Comparison of ENCODE assay signal across 20 mouse cellular contexts in the genomic region with DNA sequence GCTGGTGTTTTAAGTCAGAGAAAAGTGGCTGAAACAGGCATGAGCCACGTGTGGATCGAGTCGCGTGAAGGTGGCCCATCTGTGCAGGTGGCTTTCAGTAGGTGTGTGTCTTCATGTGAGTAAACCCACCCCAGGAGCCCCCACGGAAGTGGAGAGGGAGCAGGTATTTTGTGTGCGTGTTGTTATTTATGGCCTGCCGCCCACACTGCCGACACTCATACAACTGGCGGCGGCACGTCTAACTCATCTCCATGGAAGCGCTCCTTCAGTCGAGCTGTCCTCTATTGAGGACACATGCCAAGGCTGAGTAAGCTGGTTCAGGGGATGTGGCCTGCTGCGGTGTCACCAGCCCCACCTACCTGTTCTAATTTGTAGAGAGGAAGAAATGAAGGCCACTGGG. TPM values are rescaled to one million over a fixed set of nuclear protein-coding genes. Genes with fewer than 3 reads are reported as not detected.
A peak's percentile ranks its signal among the peaks of the same experiment; 100 is the strongest.
DNase-seq lines count a peak whose midpoint lies in the region; ATAC-seq lines count a peak whose summit lies in the region.
"Had no signal": no experiment of that assay in that cellular context is flagged by ENCODE, and none has a peak within 500 bp of the region (broad histone marks: within the 10 kb centered on the region; RNA-seq: fewer than 3 reads in every experiment).

No protein-coding gene starts in this region.

- no peak overlapping the region for H3K4me3 ChIP-seq in hindbrain, embryonic 13.5 days
- no peak overlapping the region for H3K4me3 ChIP-seq in hindbrain, embryonic 16.5 days (ENCODE audit: low read length)
- H3K4me3 ChIP-seq in neural tube, embryonic 11.5 days (ENCODE audit: low read depth, low read length), result no peak overlapping the region
- no peak overlapping the region for H3K4me3 ChIP-seq in neural tube, embryonic 13.5 days
- H3K4me3 ChIP-seq in kidney, embryonic 14.5 days (ENCODE audit: low read length), result no peak overlapping the region
- H3K4me3 ChIP-seq: heart, embryonic 10.5 days; liver, embryonic 13.5 days; megakaryocyte, embryonic 14.5 days; neural tube, embryonic 12.5 days had no signal

- H3K9ac ChIP-seq in hindbrain, embryonic 13.5 days, result no peak overlapping the region
- H3K9ac ChIP-seq in hindbrain, embryonic 16.5 days (ENCODE audit: low read depth, low read length), result no peak overlapping the region
- no peak overlapping the region for H3K9ac ChIP-seq in neural tube, embryonic 11.5 days (ENCODE audit: low read length)
- no peak overlapping the region for H3K9ac ChIP-seq in neural tube, embryonic 13.5 days
- no peak overlapping the region for H3K9ac ChIP-seq in kidney, embryonic 14.5 days (ENCODE audit: low read depth, low read length)
- H3K9ac ChIP-seq: liver, embryonic 13.5 days; neural tube, embryonic 12.5 days had no signal

- H3K27ac ChIP-seq in hindbrain, embryonic 13.5 days, result peak overlapping the region; percentile 5; the same call in 1 of the 2 replicates
- H3K27ac ChIP-seq in hindbrain, embryonic 16.5 days (ENCODE audit: low read depth, low read length), result no peak overlapping the region
- H3K27ac ChIP-seq in neural tube, embryonic 11.5 days (ENCODE audit: low read depth, low read length), result peak overlapping the region; percentile 42; the same call in 1 of the 2 replicates
- H3K27ac ChIP-seq in neural tube, embryonic 13.5 days (replicated peaks), result peak overlapping the region; percentile 49; the same call in 1 of the 2 replicates
- H3K27ac ChIP-seq in kidney, embryonic 14.5 days (ENCODE audit: low read depth, low read length), result no peak overlapping the region
- H3K27ac ChIP-seq: heart, embryonic 10.5 days; liver, embryonic 13.5 days; neural tube, embryonic 12.5 days had no signal

- H3K27me3 ChIP-seq in hindbrain, embryonic 13.5 days, result no peaks in the 10 kb centered on the region
- no peaks in the 10 kb centered on the region for H3K27me3 ChIP-seq in hindbrain, embryonic 16.5 days (replicated peaks; ENCODE audit: control insufficient read depth, insufficient read depth, low read length)
- H3K27me3 ChIP-seq in neural tube, embryonic 11.5 days (ENCODE audit: control insufficient read depth, insufficient read depth, low read length), result no peaks in the 10 kb centered on the region
- no peaks in the 10 kb centered on the region for H3K27me3 ChIP-seq in neural tube, embryonic 13.5 days
- H3K27me3 ChIP-seq in kidney, embryonic 14.5 days (ENCODE audit: control insufficient read depth, insufficient read depth, low read length), result no peaks in the 10 kb centered on the region
- H3K27me3 ChIP-seq: liver, embryonic 13.5 days; neural tube, embryonic 12.5 days had no signal

- no peak for DNase-seq in neural tube, embryonic 11.5 days (ENCODE audit: low spot score)
- no peak for DNase-seq in neural tube, embryonic 10.5 days (ENCODE audit: extremely low spot score, low spot score)
- no peak for DNase-seq in liver
- DNase-seq: cerebellum, adult 9-10 months; heart, postnatal 10 days; kidney, adult 2 months; kidney, postnatal 4 days; liver, embryonic 13.5 days; spleen, adult 18-20 months; thymus, adult 2 months had no signal

- peaks cover 6% of the 10 kb centered on the region; the same call in 1 of the 2 replicates for H3K36me3 ChIP-seq in hindbrain, embryonic 13.5 days
- H3K36me3 ChIP-seq in hindbrain, embryonic 16.5 days (ENCODE audit: control insufficient read depth, insufficient read depth, low read length), result no peaks in the 10 kb centered on the region
- H3K36me3 ChIP-seq in neural tube, embryonic 11.5 days (ENCODE audit: control insufficient read depth, insufficient read depth, low read length), result no peaks in the 10 kb centered on the region
- H3K36me3 ChIP-seq in neural tube, embryonic 13.5 days, result 0 out of 2 replicates have a peak, but pooled peaks cover 4% of the 10 kb centered on the region
- no peaks in the 10 kb centered on the region for H3K36me3 ChIP-seq in kidney, embryonic 14.5 days (ENCODE audit: control insufficient read depth, insufficient read depth, low read length)
- H3K36me3 ChIP-seq: heart, embryonic 10.5 days; liver, embryonic 13.5 days had no signal

- no peak for ATAC-seq in hindbrain, embryonic 13.5 days (ENCODE audit: low FRiP score)
- ATAC-seq in hindbrain, embryonic 16.5 days, result no peak
- no peak for ATAC-seq in neural tube, embryonic 11.5 days (ENCODE audit: insufficient read depth, low FRiP score, low TSS enrichment)
- no peak for ATAC-seq in neural tube, embryonic 13.5 days (ENCODE audit: low read depth)
- no peak for ATAC-seq in kidney, embryonic 14.5 days (ENCODE audit: low FRiP score, low TSS enrichment)
- ATAC-seq: activated CD4-positive, CD25-positive, alpha-beta regulatory T cell, adult 4 months; Patski had no signal

- 76% methylated on average over 14 of the region's 14 CpGs for WGBS in hindbrain, embryonic 13.5 days
- WGBS in hindbrain, embryonic 16.5 days, result 68% methylated on average over 14 of the region's 14 CpGs
- WGBS in neural tube, embryonic 11.5 days, result 74% methylated on average over 14 of the region's 14 CpGs
- 59% methylated on average over 14 of the region's 14 CpGs for whole genome bisulfite sequencing in neural tube, embryonic 13.5 days
- 81% methylated on average over 14 of the region's 14 CpGs for WGBS in kidney, embryonic 14.5 days

- H3K4me1 ChIP-seq in hindbrain, embryonic 13.5 days (replicated peaks), result peaks cover 52% of the 10 kb centered on the region
- peaks cover 17% of the 10 kb centered on the region for H3K4me1 ChIP-seq in hindbrain, embryonic 16.5 days (ENCODE audit: control insufficient read depth, insufficient read depth, low read depth, low read length)
- H3K4me1 ChIP-seq in neural tube, embryonic 11.5 days (ENCODE audit: control insufficient read depth, insufficient read depth, low read length), result peaks cover 19% of the 10 kb centered on the region
- H3K4me1 ChIP-seq in neural tube, embryonic 13.5 days (replicated peaks), result peaks cover 53% of the 10 kb centered on the region
- H3K4me1 ChIP-seq in kidney, embryonic 14.5 days (ENCODE audit: control insufficient read depth, insufficient read depth, low read length), result 0 out of 2 replicates have a peak, but pooled peaks cover 5% of the 10 kb centered on the region
- H3K4me1 ChIP-seq: liver, embryonic 13.5 days had no signal

- no peak overlapping the region for H3K4me2 ChIP-seq in hindbrain, embryonic 13.5 days
- no peak overlapping the region for H3K4me2 ChIP-seq in hindbrain, embryonic 16.5 days (ENCODE audit: low read length)
- H3K4me2 ChIP-seq in neural tube, embryonic 11.5 days (ENCODE audit: low read depth), result no peak overlapping the region
- no peak overlapping the region for H3K4me2 ChIP-seq in neural tube, embryonic 13.5 days
- no peak overlapping the region for H3K4me2 ChIP-seq in kidney, embryonic 14.5 days (replicated peaks; ENCODE audit: low read depth, low read length)
- H3K4me2 ChIP-seq: liver, embryonic 13.5 days; neural tube, embryonic 12.5 days had no signal

- no peaks in the 10 kb centered on the region for H3K9me3 ChIP-seq in hindbrain, embryonic 13.5 days
- H3K9me3 ChIP-seq in hindbrain, embryonic 16.5 days (ENCODE audit: control insufficient read depth, low read length), result no peaks in the 10 kb centered on the region
- no peaks in the 10 kb centered on the region for H3K9me3 ChIP-seq in neural tube, embryonic 11.5 days (ENCODE audit: control insufficient read depth, low read length)
- H3K9me3 ChIP-seq in neural tube, embryonic 13.5 days, result no peaks in the 10 kb centered on the region
- no peaks in the 10 kb centered on the region for H3K9me3 ChIP-seq in kidney, embryonic 14.5 days (ENCODE audit: control insufficient read depth, low read length)
- H3K9me3 ChIP-seq: heart, embryonic 10.5 days; liver, embryonic 13.5 days; megakaryocyte, embryonic 14.5 days; neural tube, embryonic 12.5 days had no signal

RNA-seq across cellular contexts. Expression of a gene that starts 49.4 kb away (rescaled TPM):
- 39.7 and 41.2 TPM in 2 replicates for polyA plus RNA-seq in hindbrain, embryonic 13.5 days (2015; fragmentation: Nextera tagmentation; extraction: Ambion mirVana)
- polyA plus RNA-seq in hindbrain, embryonic 16.5 days (2015; fragmentation: Nextera tagmentation; extraction: Ambion mirVana), result 35.2 and 37.0 TPM in 2 replicates
- polyA plus RNA-seq in neural tube, embryonic 11.5 days (2014; fragmentation: Nextera tagmentation; extraction: Ambion mirVana), result 31.7 and 34.6 TPM in 2 replicates
- polyA plus RNA-seq in neural tube, embryonic 13.5 days (2015; fragmentation: Nextera tagmentation; extraction: Ambion mirVana), result 39.9 and 40.9 TPM in 2 replicates
- polyA plus RNA-seq in kidney, embryonic 14.5 days (2014; fragmentation: Nextera tagmentation; extraction: Ambion mirVana), result 0.16 TPM in 1 of 2 replicates, not detected in the other
- polyA plus RNA-seq: activated CD4-positive, CD25-positive, alpha-beta regulatory T cell, adult 4 months; kidney, adult 2 months; lung, embryonic 16.5 days; Patski; thymus, adult 2 months had no signal

Comparison
In these comparisons a context has a peak if more than half of its experiments do, and no peak if none do; other contexts are left out.
1. H3K27ac ChIP-seq: peak in hindbrain, embryonic 13.5 days (single experiment), neural tube, embryonic 11.5 days (single experiment) and neural tube, embryonic 13.5 days (single experiment); none in hindbrain, embryonic 16.5 days (single experiment) and kidney, embryonic 14.5 days (single experiment).
2. RNA of a gene that starts 49.4 kb away (polyA plus RNA-seq): 39.7 to 41.2 TPM in hindbrain, embryonic 13.5 days, 39.9 to 40.9 TPM in neural tube, embryonic 13.5 days, 35.2 to 37.0 TPM in hindbrain, embryonic 16.5 days and 31.7 to 34.6 TPM in neural tube, embryonic 11.5 days; 0.16 TPM in kidney, embryonic 14.5 days; every median in the first group is over 10 times any median in the second.